Mouse (Mus musculus) olfactory bulb, adult 2 months (tissue): ENCODE measurements around the gene Il1f5. TPM values are rescaled to one million over a fixed set of nuclear protein-coding genes. Genes with fewer than 3 reads are reported as not detected.

ENCODE experiments used
- H3K27ac ChIP-seq: fragments of 200-500 bp; 2 replicates; pipeline ENCODE4 v1.5.1; 2012; ENCODE audit warnings: low read depth, low read length; ENCODE audit not compliant: insufficient read depth
- H3K4me1 ChIP-seq: fragments of 200-500 bp; 2 replicates; pipeline ENCODE4 v1.6.1; 2012; ENCODE audit warnings: low read length; ENCODE audit not compliant: control insufficient read depth, insufficient read depth
- H3K4me3 ChIP-seq: fragments of 200-500 bp; 2 replicates; pipeline ENCODE4 v1.5.1; 2012; ENCODE audit warnings: mild to moderate bottlenecking, low read depth, low read length, moderate library complexity; ENCODE audit not compliant: insufficient read depth
- CTCF ChIP-seq: fragments of 200-500 bp; IDR thresholded peaks from 2 replicates; pipeline ENCODE4 v1.5.1; 2012; ENCODE audit warnings: low read depth, mild to moderate bottlenecking, low read length, moderate library complexity; ENCODE audit not compliant: insufficient read depth
- POLR2A ChIP-seq: fragments of 200-500 bp; IDR thresholded peaks from 2 replicates; pipeline ENCODE4 v1.6.1; 2012; ENCODE audit warnings: mild to moderate bottlenecking, low read depth, low read length, moderate library complexity; ENCODE audit not compliant: insufficient read depth
- WGBS: fragments of 180-500 bp; shearing (Covaris S2); methylation state at CpG from one replicate; pipeline ENCODE4 v1.1.7; 2018; 5-methylcytosine and 5-hydroxymethylcytosine counted together
- polyA plus RNA-seq: library from polyadenylated mRNA; stranded (reverse); fragments of >200 nt; gene quantifications from 2 replicates; pipeline ENCODE4 v1.2.4, GENCODE M21; 2012; ENCODE audit warnings: low replicate concordance; ENCODE audit not compliant: missing spikeins, insufficient read depth, insufficient read length

Gene Il1f5
- polyA plus RNA-seq, 1 experiment = not detected

GRCm38 (mm10) chr2:24316919-24317318 lies 40.2 kb downstream of the Il1f5 start:
- Histone ChIP-seq H3K27ac (no peak overlapping the region), H3K4me3 (no peak overlapping the region), H3K4me1 (no peaks in the 10 kb centered on the region)
- no peak for TF ChIP-seq CTCF
- TF ChIP-seq POLR2A = no peak
- 86% methylated on average over 1 of the region's 1 CpGs for WGBS

GRCm38 (mm10) chr2:24317919-24318598 lies 41.3 kb downstream of the Il1f5 start:
- TF ChIP-seq CTCF = no peak
- no peak for TF ChIP-seq POLR2A
- no peak overlapping the region for H3K4me3 ChIP-seq
- 87% methylated on average over 4 of the region's 4 CpGs for WGBS
- no peak overlapping the region for H3K27ac ChIP-seq
- H3K4me1 ChIP-seq = no peaks in the 10 kb centered on the region

Other genes with a start within 250 kb of the Il1f5 start
- not detected in 2 replicates for gene Hnmt, start 227.6 kb upstream of the Il1f5 start, polyA plus RNA-seq
- gene Tbpl2, start 180.4 kb upstream of the Il1f5 start, polyA plus RNA-seq = not detected in 2 replicates
- gene Il1f8, start 123.8 kb upstream of the Il1f5 start, polyA plus RNA-seq = not detected in 2 replicates
- gene Il1f9, start 90.5 kb upstream of the Il1f5 start, polyA plus RNA-seq = not detected in 2 replicates
- gene Il1f6, start 61.5 kb upstream of the Il1f5 start, polyA plus RNA-seq = not detected in 2 replicates
- gene Il1f10, start 14.2 kb downstream of the Il1f5 start, polyA plus RNA-seq = not detected in 2 replicates
- not detected in 2 replicates for gene Il1rn, start 59.9 kb downstream of the Il1f5 start, polyA plus RNA-seq
- not detected in 2 replicates for gene Psd4, start 90.6 kb downstream of the Il1f5 start, polyA plus RNA-seq
- not detected in 2 replicates for gene Pax8, start 198.6 kb downstream of the Il1f5 start, polyA plus RNA-seq